ENCODE assay signal across 8 mouse cellular contexts in genomic region chr16:91868943-91869911, GRCm38 (mm10).
DNase-seq lines count a peak whose midpoint lies in the region.

No protein-coding gene starts in this region.

- intact Hi-C loops in heart, postnatal 10 days (cut with DNase I), result no loop called here

- peak; percentile 47 for DNase-seq in gastrocnemius, adult 18-20 months (ENCODE audit: low spot score)
- no peak for DNase-seq in gastrocnemius, postnatal 10 days
- DNase-seq in thymus, postnatal 36 days, result peak; percentile 7 to 24
- DNase-seq in thymus, postnatal 0 days (ENCODE audit: low spot score), result no peak
- peak; percentile 59 to 65 for DNase-seq in heart, postnatal 10 days
- peak; percentile 80 to 81 for DNase-seq in lung, postnatal 4 days
- DNase-seq in frontal cortex, postnatal 14 days (ENCODE audit: low spot score in 2 of 2), result no peak
- DNase-seq in thymus, postnatal 4 days, result no peak

Comparison
In these comparisons a context has a peak if more than half of its experiments do, and no peak if none do; other contexts are left out.
1. DNase-seq: peak in gastrocnemius, adult 18-20 months (single experiment), thymus, postnatal 36 days (2 of 2), heart, postnatal 10 days (2 of 2) and lung, postnatal 4 days (2 of 2); none in gastrocnemius, postnatal 10 days (single experiment), thymus, postnatal 0 days (single experiment), frontal cortex, postnatal 14 days (0 of 2) and thymus, postnatal 4 days (single experiment).